Mouse (Mus musculus): ENCODE data around the gene Mlf2.

The Mlf2 gene

GRCm38 (mm10) chr6:124930754-124931524, at the start of gene Mlf2:
Gene Mlf2 (plus strand): TSS chr6:124931386.
- CTCF ChIA-PET = interaction anchor here (0.5 to 5.0 kb wide), 109 partner anchors 8 to 493 kb away, joined by 3 to 93 read pairs (median 5); partner anchors contain the start of genes Cdca3 (in 4 of the 4), Gpr162 (in 4 of the 4), P3h3 (in 3 of the 4) and Usp5 (in 3 of the 4)
- POLR2A ChIA-PET = interaction anchor here (0.6 to 18.2 kb wide), 172 partner anchors 8 to 516 kb away, joined by 3 to 455 read pairs (median 5); partner anchors contain the start of genes Cdca3 (in 4 of the 4), Ptms (in 4 of the 4), Usp5 (in 4 of the 4) and Cops7a (in 3 of the 4)

DNA sequence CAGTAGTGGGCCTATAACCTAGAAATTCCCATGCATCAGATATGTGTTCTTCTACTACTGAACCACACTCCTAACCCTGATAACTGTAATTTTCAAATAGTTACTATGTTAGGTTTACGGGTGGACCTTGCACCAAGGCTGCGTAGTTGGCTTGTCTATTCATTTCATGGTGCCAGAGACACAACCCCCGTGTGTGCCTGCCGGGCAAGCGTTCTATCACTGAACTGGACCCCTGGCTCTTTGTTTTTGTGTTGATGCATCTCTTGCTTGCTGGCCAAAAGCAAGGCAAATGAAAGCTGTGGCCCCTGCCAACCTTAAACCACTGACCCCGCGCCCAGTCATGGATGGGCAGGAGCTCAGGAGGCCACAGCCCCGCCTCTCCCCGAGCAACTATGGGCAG, 49.4 kb upstream of the Mlf2 start:
- ChIA-PET POLR2A (interaction anchor here in 2 of 4 experiments (0.6 to 1.5 kb wide), 5 partner anchors 10 to 315 kb away, joined by 3 to 5 read pairs (median 3); partner anchors contain the start of gene Grcc10 (in 1 of the 2)), CTCF (interaction anchor here in 1 of 4 experiments (0.6 kb wide), 1 partner anchor 25 kb away, joined by 6 read pairs; the partner anchor contains the start of gene P3h3)

GRCm38 (mm10) chr6:124883351-124883750, 47.8 kb upstream of the Mlf2 start:
- CTCF ChIA-PET = interaction anchor here in 2 of 4 experiments (0.6 to 1.5 kb wide), 3 partner anchors 13 to 33 kb away, joined by 3 read pairs; no protein-coding TSS in a partner anchor
- POLR2A ChIA-PET = interaction anchor here in 3 of 4 experiments (0.6 to 1.7 kb wide), 4 partner anchors 10 to 247 kb away, joined by 3 to 6 read pairs (median 4); no protein-coding TSS in a partner anchor

DNA sequence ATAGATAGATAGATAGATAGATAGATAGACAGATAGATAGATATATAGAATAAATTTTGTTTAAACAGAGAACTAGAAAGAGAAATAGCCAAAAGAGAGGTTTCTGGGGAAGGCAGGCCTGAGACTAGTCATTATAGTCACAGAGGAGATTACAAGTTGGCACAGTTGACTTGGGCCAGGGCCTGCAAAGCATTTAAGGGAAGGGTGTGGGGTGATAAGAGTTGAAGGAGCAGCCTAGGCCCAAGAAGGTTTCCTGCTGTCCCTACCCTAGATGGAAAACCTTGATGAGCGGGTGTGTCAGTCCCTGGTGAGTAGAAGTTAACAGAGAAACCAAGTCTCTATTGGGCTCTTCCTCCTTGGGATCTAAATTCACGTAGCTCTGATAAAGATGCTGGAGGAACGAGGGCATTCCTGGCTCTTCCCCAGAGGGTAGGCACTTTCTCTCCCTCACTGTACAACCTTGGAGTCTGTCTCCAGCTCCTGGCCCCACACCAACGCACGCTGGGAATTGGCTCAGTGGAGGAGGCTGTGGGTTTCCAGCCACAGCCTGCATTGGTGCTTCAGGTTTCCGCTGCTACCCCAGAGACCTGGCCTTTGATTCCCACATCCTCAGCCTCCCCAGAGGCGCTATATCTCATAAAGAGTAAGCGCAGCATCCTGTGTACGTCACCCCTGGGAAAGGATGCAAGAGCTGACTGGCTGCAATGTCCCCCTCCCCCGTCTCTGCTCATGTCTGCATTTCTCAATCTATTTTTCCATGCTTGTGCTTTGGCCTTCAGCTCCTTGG, 46.3 kb upstream of the Mlf2 start:
- ChIA-PET CTCF (interaction anchor here (0.7 to 1.6 kb wide), 5 partner anchors 25 to 168 kb away, joined by 3 to 5 read pairs (median 3); partner anchors contain the start of gene P3h3 (in 1 of the 4)), POLR2A (interaction anchor here in 2 of 4 experiments (0.8 to 1.7 kb wide), 5 partner anchors 10 to 144 kb away, joined by 3 to 6 read pairs (median 4); partner anchors contain the start of gene Grcc10 (in 1 of the 2))

GRCm38 (mm10) chr6:124885956-124886381, 45.2 kb upstream of the Mlf2 start:
- POLR2A ChIA-PET = interaction anchor here in 2 of 4 experiments (1.0 to 1.6 kb wide), 2 partner anchors 11 to 145 kb away, joined by 3 to 4 read pairs; partner anchors contain the start of gene Grcc10 (in 1 of the 2)
- CTCF ChIA-PET = interaction anchor here in 2 of 4 experiments (0.5 to 1.6 kb wide), 3 partner anchors 39 to 457 kb away, joined by 4 to 5 read pairs (median 4); no protein-coding TSS in a partner anchor

- CTCF ChIA-PET = interaction anchor here in 1 of 4 experiments (1.3 kb wide), 1 partner anchor 16 kb away, joined by 4 read pairs; no protein-coding TSS in a partner anchor
- POLR2A ChIA-PET = interaction anchor here in 2 of 4 experiments (0.6 to 2.9 kb wide), 8 partner anchors 9 to 205 kb away, joined by 3 to 12 read pairs (median 3); partner anchors contain the start of gene Grcc10 (in 1 of the 2)
These were observed 43.2 kb upstream of the Mlf2 start, which contains the start of gene Cd4 for GRCm38 (mm10) chr6:124887986-124888385. Gene Cd4 (minus strand): TSS chr6:124888221.

GRCm38 (mm10) chr6:124888555-124889125, 42.5 kb upstream of the Mlf2 start:
- CTCF ChIA-PET = interaction anchor here in 1 of 4 experiments (1.3 kb wide), 1 partner anchor 16 kb away, joined by 4 read pairs; no protein-coding TSS in a partner anchor
- POLR2A ChIA-PET = interaction anchor here in 2 of 4 experiments (1.2 to 2.9 kb wide), 5 partner anchors 8 to 147 kb away, joined by 3 to 12 read pairs (median 3); partner anchors contain the start of gene Grcc10 (in 1 of the 2)

GRCm38 (mm10) chr6:124890997-124891396, 40.2 kb upstream of the Mlf2 start:
- CTCF ChIA-PET = interaction anchor here in 3 of 4 experiments (0.6 to 3.0 kb wide), 4 partner anchors 13 to 321 kb away, joined by 3 to 22 read pairs (median 8); partner anchors contain the start of gene C1rb (in 1 of the 3)

GRCm38 (mm10) chr6:124894113-124894512, 37.1 kb upstream of the Mlf2 start:
- POLR2A ChIA-PET = interaction anchor here in 3 of 4 experiments (0.6 to 1.7 kb wide), 3 partner anchors 10 to 32 kb away, joined by 4 to 7 read pairs (median 4); no protein-coding TSS in a partner anchor

More at GRCm38 (mm10) chr6:124890997-124891396, 40.2 kb upstream of the Mlf2 start:
- POLR2A ChIA-PET = interaction anchor here in 3 of 4 experiments (0.5 to 2.7 kb wide), 14 partner anchors 9 to 269 kb away, joined by 3 to 16 read pairs (median 3); partner anchors contain the start of gene Gpr162 (in 1 of the 3)

DNA sequence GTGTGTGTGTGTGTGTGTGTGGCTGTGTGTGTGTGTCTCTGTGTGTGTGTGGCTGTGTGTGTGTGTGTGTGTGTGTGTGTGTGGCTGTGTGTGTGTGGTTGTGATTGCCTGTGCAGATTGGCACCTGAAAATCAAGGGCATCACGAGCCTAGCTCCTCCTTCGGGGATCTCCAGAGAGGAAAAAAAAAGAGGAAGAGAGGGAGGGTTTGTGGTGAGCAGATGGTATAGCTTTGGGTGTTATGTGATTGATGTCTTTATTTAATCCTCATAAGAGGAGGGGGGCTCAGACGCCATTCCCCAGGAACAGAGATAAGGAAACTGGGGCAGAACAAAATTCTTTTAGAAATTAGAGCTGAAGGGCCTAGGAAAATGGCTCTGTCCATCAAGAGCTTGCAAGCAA, 32.8 kb upstream of the Mlf2 start:
- ChIA-PET POLR2A (interaction anchor here in 3 of 4 experiments (0.6 to 21.9 kb wide), 6 partner anchors 12 to 149 kb away, joined by 3 to 455 read pairs (median 4); partner anchors contain the start of genes Mlf2 (in 2 of the 3) and Ptms (in 1 of the 3)), CTCF (interaction anchor here in 2 of 4 experiments (0.6 to 0.9 kb wide), 2 partner anchors 17 to 75 kb away, joined by 5 to 15 read pairs; no protein-coding TSS in a partner anchor)

More at GRCm38 (mm10) chr6:124894113-124894512, 37.1 kb upstream of the Mlf2 start:
- CTCF ChIA-PET = interaction anchor here in 2 of 4 experiments (1.0 to 3.0 kb wide), 4 partner anchors 10 to 34 kb away, joined by 3 to 22 read pairs (median 4); no protein-coding TSS in a partner anchor

DNA sequence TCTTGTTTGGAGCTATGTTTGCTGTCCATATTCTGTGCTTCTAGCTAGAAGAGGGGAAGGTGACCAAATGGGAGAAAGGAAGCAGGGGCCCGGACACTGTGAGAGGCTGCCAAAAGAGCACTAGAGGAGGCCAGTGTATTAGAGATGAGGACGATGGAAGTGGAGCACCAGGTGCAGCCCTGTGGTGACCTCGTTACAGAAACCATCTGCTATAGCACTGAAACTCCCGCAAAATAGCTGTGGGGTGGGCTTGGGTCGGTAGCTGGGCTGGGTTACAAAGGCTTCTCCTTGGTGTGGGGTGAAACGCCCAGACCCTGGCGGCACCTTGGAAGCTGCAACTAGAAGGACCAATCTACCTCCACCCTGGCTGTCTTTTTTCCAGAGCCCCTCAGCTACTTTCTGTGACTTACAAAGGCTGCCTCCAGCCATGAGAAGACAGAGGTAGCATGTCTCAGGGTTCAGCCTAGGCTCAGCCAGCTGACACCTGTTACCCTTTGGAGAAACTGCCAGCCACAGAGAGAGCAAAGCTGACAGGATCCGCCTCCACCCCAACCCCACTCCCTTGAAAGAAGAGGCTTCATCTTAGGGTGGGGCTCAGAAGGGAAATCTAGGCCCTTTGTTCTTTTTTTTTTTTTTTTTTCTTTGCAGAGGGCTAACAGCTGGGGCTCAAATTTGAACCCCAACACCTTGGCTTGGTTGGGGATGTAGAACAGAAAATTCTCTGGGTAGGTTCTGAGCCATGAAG, 31.0 kb upstream of the Mlf2 start:
- ChIA-PET POLR2A (interaction anchor here in 3 of 4 experiments (0.6 to 21.9 kb wide), 44 partner anchors 8 to 237 kb away, joined by 3 to 455 read pairs (median 4); partner anchors contain the start of genes Cdca3 (in 3 of the 3), Mlf2 (in 3 of the 3), Usp5 (in 3 of the 3) and Cd4 (in 1 of the 3)), CTCF (interaction anchor here (0.6 to 2.3 kb wide), 19 partner anchors 8 to 692 kb away, joined by 3 to 12 read pairs (median 5); partner anchors contain the start of genes Mlf2 (in 3 of the 4) and Gpr162 (in 1 of the 4))

DNA sequence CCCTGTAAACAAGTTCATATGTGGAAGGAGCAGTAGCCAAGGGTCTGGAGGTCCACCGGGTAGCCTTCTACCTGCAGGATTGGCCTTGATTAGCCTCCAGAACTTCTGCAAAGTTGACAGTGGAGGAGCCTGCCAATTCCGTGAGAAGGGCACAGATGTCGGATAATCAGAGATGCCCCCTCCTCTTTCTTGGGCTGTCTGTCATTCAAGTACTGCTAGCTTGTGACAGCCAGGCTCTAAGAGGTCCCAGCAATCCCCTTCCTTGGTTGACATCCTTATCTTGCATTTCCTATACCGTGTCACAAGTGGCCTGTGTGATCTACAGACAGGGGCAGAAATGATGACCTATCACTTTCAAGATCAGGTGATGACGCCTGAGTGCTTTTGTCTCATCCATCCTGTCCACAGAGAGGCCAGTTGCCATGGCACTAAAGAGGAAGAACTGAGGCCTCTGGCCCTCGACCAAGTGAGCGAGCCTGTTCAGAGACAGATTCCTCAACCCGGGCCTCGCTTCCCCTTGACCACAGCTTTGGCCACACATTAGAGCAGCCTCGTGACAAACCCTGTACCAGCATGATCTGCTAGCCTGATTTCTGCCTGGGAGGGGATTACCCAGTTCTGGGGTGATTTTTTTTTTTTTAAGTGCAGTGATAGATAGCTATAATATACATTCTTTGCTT, 30.2 kb upstream of the Mlf2 start:
- ChIA-PET POLR2A (interaction anchor here in 3 of 4 experiments (0.6 to 21.9 kb wide), 33 partner anchors 9 to 533 kb away, joined by 3 to 455 read pairs (median 4); partner anchors contain the start of genes Mlf2 (in 3 of the 3), Cdca3 (in 2 of the 3), Usp5 (in 2 of the 3) and Cd4 (in 1 of the 3)), CTCF (interaction anchor here (0.6 to 2.3 kb wide), 14 partner anchors 27 to 530 kb away, joined by 3 to 12 read pairs (median 5); partner anchors contain the start of gene Mlf2 (in 2 of the 4))

GRCm38 (mm10) chr6:124901851-124902250, 29.3 kb upstream of the Mlf2 start:
- POLR2A ChIA-PET = interaction anchor here in 2 of 4 experiments (0.7 to 21.9 kb wide), 7 partner anchors 9 to 72 kb away, joined by 4 to 455 read pairs (median 32); partner anchors contain the start of genes Cdca3 (in 1 of the 2), Lag3 (in 1 of the 2), Mlf2 (in 1 of the 2) and Ptms (in 1 of the 2)
- CTCF ChIA-PET = interaction anchor here in 1 of 4 experiments (0.6 kb wide), 1 partner anchor 243 kb away, joined by 5 read pairs; the partner anchor contains the start of gene Iffo1

GRCm38 (mm10) chr6:124903580-124904151, 27.5 kb upstream of the Mlf2 start:
- ChIA-PET POLR2A (interaction anchor here (0.6 to 21.9 kb wide), 94 partner anchors 8 to 521 kb away, joined by 3 to 455 read pairs (median 5); partner anchors contain the start of genes Grcc10 (in 3 of the 4), Mlf2 (in 3 of the 4), Cdca3 (in 2 of the 4) and Cops7a (in 2 of the 4)), CTCF (interaction anchor here (0.6 to 3.9 kb wide), 81 partner anchors 8 to 530 kb away, joined by 3 to 93 read pairs (median 6); partner anchors contain the start of genes Mlf2 (in 4 of the 4), P3h3 (in 4 of the 4), Zfp384 (in 3 of the 4) and Gpr162 (in 2 of the 4))

Data from embryonic stem cell, embryonic (primary cell).